Mouse (Mus musculus): ENCODE measurements around the gene Wdfy3. TPM values are rescaled to one million over a fixed set of nuclear protein-coding genes. Genes with fewer than 3 reads are reported as not detected.

Wdfy3 gene
- polyA plus RNA-seq, 1 experiment from 2014 or later: 17.2 TPM

- Histone ChIP-seq H3K27ac (replicated peaks) (no peak overlapping the region), H3K4me1 (peaks cover 44% of the 10 kb centered on the region), H3K9me3 (no peaks in the 10 kb centered on the region), H3K36me3 (replicated peaks) (peaks cover 9% of the 10 kb centered on the region), H3K4me3 (peak overlapping the region; percentile 39), H3K27me3 (replicated peaks; ENCODE audit: low read depth, poor library complexity, severe bottlenecking) (peaks cover 51% of the 10 kb centered on the region)
- 7% methylated on average over 15 of the region's 15 CpGs for WGBS
- peak; percentile 60 for DNase-seq (ENCODE audit: low spot score)
These were observed 243.2 kb downstream of the Wdfy3 start for GRCm38 (mm10) chr5:101826531-101826970.

GRCm38 (mm10) chr5:101825111-101825911 is 244.4 kb downstream of the Wdfy3 start:
- Histone ChIP-seq H3K9me3 (no peaks in the 10 kb centered on the region), H3K27ac (replicated peaks) (no peak overlapping the region; the same call in 1 of the 2 replicates), H3K4me3 (no peak overlapping the region)

GRCm38 (mm10) chr5:101822311-101822670 is 247.4 kb downstream of the Wdfy3 start:
- Histone ChIP-seq H3K27ac (replicated peaks) (no peak overlapping the region), H3K27me3 (replicated peaks; ENCODE audit: low read depth, poor library complexity, severe bottlenecking) (peaks cover 63% of the 10 kb centered on the region), H3K4me3 (no peak overlapping the region), H3K9me3 (no peaks in the 10 kb centered on the region), H3K4me1 (peaks cover 63% of the 10 kb centered on the region), H3K36me3 (replicated peaks) (no peaks in the 10 kb centered on the region)
- no peak for DNase-seq (ENCODE audit: low spot score)
- WGBS: 38% methylated on average over 6 of the region's 6 CpGs

More at GRCm38 (mm10) chr5:101825111-101825911, 244.4 kb downstream of the Wdfy3 start:
- WGBS: 19% methylated on average over 13 of the region's 13 CpGs
- Histone ChIP-seq H3K36me3 (replicated peaks) (0 out of 2 replicates have a peak, but pooled peaks cover 2% of the 10 kb centered on the region), H3K4me1 (peaks cover 56% of the 10 kb centered on the region), H3K27me3 (replicated peaks; ENCODE audit: low read depth, poor library complexity, severe bottlenecking) (peaks cover 63% of the 10 kb centered on the region)
- peak; percentile 45 for DNase-seq (ENCODE audit: low spot score)

GRCm38 (mm10) chr5:101821491-101822310 is 248.0 kb downstream of the Wdfy3 start:
- H3K4me1 ChIP-seq: peaks cover 61% of the 10 kb centered on the region
- 42% methylated on average over 17 of the region's 17 CpGs for WGBS

GRCm38 (mm10) chr5:101821052-101821451 is 248.7 kb downstream of the Wdfy3 start:
- no peaks in the 10 kb centered on the region for H3K9me3 ChIP-seq
- no peak for DNase-seq (ENCODE audit: low spot score)
- H3K27me3 ChIP-seq (replicated peaks; ENCODE audit: low read depth, poor library complexity, severe bottlenecking): peaks cover 51% of the 10 kb centered on the region
- peaks cover 58% of the 10 kb centered on the region for H3K4me1 ChIP-seq
- H3K4me3 ChIP-seq: no peak overlapping the region
- WGBS: 68% methylated on average over 8 of the region's 8 CpGs
- H3K27ac ChIP-seq (replicated peaks): no peak overlapping the region
- no peaks in the 10 kb centered on the region for H3K36me3 ChIP-seq (replicated peaks)

More at GRCm38 (mm10) chr5:101821491-101822310, 248.0 kb downstream of the Wdfy3 start:
- H3K36me3 ChIP-seq (replicated peaks): no peaks in the 10 kb centered on the region
- no peak overlapping the region for H3K4me3 ChIP-seq
- no peak overlapping the region for H3K27ac ChIP-seq (replicated peaks)
- H3K27me3 ChIP-seq (replicated peaks; ENCODE audit: low read depth, poor library complexity, severe bottlenecking): peaks cover 57% of the 10 kb centered on the region
- DNase-seq (ENCODE audit: low spot score): no peak
- H3K9me3 ChIP-seq: no peaks in the 10 kb centered on the region

- Histone ChIP-seq H3K4me3 (no peak overlapping the region), H3K9me3 (no peaks in the 10 kb centered on the region), H3K4me1 (peaks cover 48% of the 10 kb centered on the region), H3K36me3 (replicated peaks) (no peaks in the 10 kb centered on the region), H3K27me3 (replicated peaks; ENCODE audit: low read depth, poor library complexity, severe bottlenecking) (peaks cover 43% of the 10 kb centered on the region), H3K27ac (replicated peaks) (no peak overlapping the region)
- 10% methylated on average over 7 of the region's 7 CpGs for WGBS
- peak; percentile 62 for DNase-seq (ENCODE audit: low spot score)
These were observed 249.9 kb downstream of the Wdfy3 start for GRCm38 (mm10) chr5:101819844-101820243.

GRCm38 (mm10) chr5:101819216-101819615 is 250.5 kb downstream of the Wdfy3 start:
- Histone ChIP-seq H3K27ac (replicated peaks) (no peak overlapping the region), H3K36me3 (replicated peaks) (no peaks in the 10 kb centered on the region), H3K9me3 (no peaks in the 10 kb centered on the region), H3K4me1 (peaks cover 46% of the 10 kb centered on the region), H3K27me3 (replicated peaks; ENCODE audit: low read depth, poor library complexity, severe bottlenecking) (peaks cover 37% of the 10 kb centered on the region), H3K4me3 (no peak overlapping the region)
- WGBS: 39% methylated on average over 10 of the region's 10 CpGs
- peak; percentile 38 for DNase-seq (ENCODE audit: low spot score)

GRCm38 (mm10) chr5:101816822-101817221 is 252.9 kb downstream of the Wdfy3 start:
- Histone ChIP-seq H3K27ac (replicated peaks) (no peak overlapping the region), H3K36me3 (replicated peaks) (no peaks in the 10 kb centered on the region), H3K27me3 (replicated peaks; ENCODE audit: low read depth, poor library complexity, severe bottlenecking) (peaks cover 16% of the 10 kb centered on the region), H3K4me1 (peaks cover 36% of the 10 kb centered on the region), H3K4me3 (no peak overlapping the region), H3K9me3 (no peaks in the 10 kb centered on the region)
- 53% methylated on average over 7 of the region's 7 CpGs for WGBS
- no peak for DNase-seq (ENCODE audit: low spot score)

- 86% methylated on average over 6 of the region's 6 CpGs for WGBS
- no peaks in the 10 kb centered on the region for H3K9me3 ChIP-seq
- no peak overlapping the region for H3K27ac ChIP-seq (replicated peaks)
- H3K36me3 ChIP-seq (replicated peaks): no peaks in the 10 kb centered on the region
- H3K4me1 ChIP-seq: peaks cover 5% of the 10 kb centered on the region
- H3K4me3 ChIP-seq: no peak overlapping the region
- no peaks in the 10 kb centered on the region for H3K27me3 ChIP-seq (replicated peaks; ENCODE audit: low read depth, poor library complexity, severe bottlenecking)
- no peak for DNase-seq (ENCODE audit: low spot score)
These were observed 258.2 kb downstream of the Wdfy3 start for GRCm38 (mm10) chr5:101811296-101812169.

- Histone ChIP-seq H3K9me3 (no peaks in the 10 kb centered on the region), H3K36me3 (replicated peaks) (no peaks in the 10 kb centered on the region), H3K4me3 (no peak overlapping the region), H3K4me1 (no peaks in the 10 kb centered on the region), H3K27me3 (replicated peaks; ENCODE audit: low read depth, poor library complexity, severe bottlenecking) (no peaks in the 10 kb centered on the region), H3K27ac (replicated peaks) (no peak overlapping the region)
- WGBS: 86% methylated on average over 9 of the region's 9 CpGs
- no peak for DNase-seq (ENCODE audit: low spot score)
These were observed 267.2 kb downstream of the Wdfy3 start for GRCm38 (mm10) chr5:101802358-101803022.

GRCm38 (mm10) chr5:101801891-101802290 is 267.8 kb downstream of the Wdfy3 start:
- Histone ChIP-seq H3K27me3 (replicated peaks; ENCODE audit: low read depth, poor library complexity, severe bottlenecking) (no peaks in the 10 kb centered on the region), H3K27ac (replicated peaks) (no peak overlapping the region), H3K9me3 (no peaks in the 10 kb centered on the region), H3K4me3 (no peak overlapping the region), H3K36me3 (replicated peaks) (no peaks in the 10 kb centered on the region), H3K4me1 (no peaks in the 10 kb centered on the region)
- no peak for DNase-seq (ENCODE audit: low spot score)
- WGBS: 68% methylated on average over 2 of the region's 2 CpGs
